Mouse (Mus musculus): Measurements from ENCODE around the gene Thsd1. TPM values are rescaled to one million over a fixed set of nuclear protein-coding genes. Genes with fewer than 3 reads are reported as not detected.

Thsd1 gene
- polyA plus RNA-seq, 1 experiment, result 0.07 TPM

Other genes with a start within 250 kb of the Thsd1 start
- 0.05 TPM for gene Atp7b, start 167.0 kb upstream of the Thsd1 start, polyA plus RNA-seq (2012; fragmentation: generic; extraction: Trizol)
- gene Alg11, start 166.6 kb upstream of the Thsd1 start, polyA plus RNA-seq (2012; fragmentation: generic; extraction: Trizol), result 3.5 TPM
- not detected for gene Nek5, start 102.3 kb upstream of the Thsd1 start, polyA plus RNA-seq (2012; fragmentation: generic; extraction: Trizol)
- gene Nek3, start 60.9 kb upstream of the Thsd1 start, polyA plus RNA-seq (2012; fragmentation: generic; extraction: Trizol), result 3.6 TPM
- gene Ckap2, start 41.5 kb upstream of the Thsd1 start, polyA plus RNA-seq (2012; fragmentation: generic; extraction: Trizol), result 7.6 TPM
- gene Vps36, start 34.5 kb upstream of the Thsd1 start, polyA plus RNA-seq (2012; fragmentation: generic; extraction: Trizol), result 19.1 TPM
- not detected for gene Tpte, start 56.1 kb downstream of the Thsd1 start, polyA plus RNA-seq (2012; fragmentation: generic; extraction: Trizol)
- gene Slc25a15, start 171.3 kb downstream of the Thsd1 start, polyA plus RNA-seq (2012; fragmentation: generic; extraction: Trizol), result 3.4 TPM
- 16.5 TPM for gene Mrps31, start 184.0 kb downstream of the Thsd1 start, polyA plus RNA-seq (2012; fragmentation: generic; extraction: Trizol)